Mouse (Mus musculus) adrenal gland, adult 18-20 months (tissue): ENCODE measurements around the gene Shank2. TPM values are rescaled to one million over a fixed set of nuclear protein-coding genes. Genes with fewer than 3 reads are reported as not detected.
A peak's percentile ranks its signal among the peaks of the same experiment; 100 is the strongest.

ENCODE experiments used
- DNase-seq, 2 experiments: peaks; one replicate each; pipeline ENCODE4 v3.0.0; 2021 to 2022; ENCODE audit warnings: low spot score in 2 of 2
- total RNA-seq, 2 experiments: library from RNA; stranded (reverse); gene quantifications; 1 replicate in 1 of 2; 2 replicates in 1 of 2; pipeline ENCODE4 v1.2.3; 2021

Shank2 gene
- total RNA-seq, 2 experiments from 2014 or later: 8.1 to 18.5 TPM

DNA sequence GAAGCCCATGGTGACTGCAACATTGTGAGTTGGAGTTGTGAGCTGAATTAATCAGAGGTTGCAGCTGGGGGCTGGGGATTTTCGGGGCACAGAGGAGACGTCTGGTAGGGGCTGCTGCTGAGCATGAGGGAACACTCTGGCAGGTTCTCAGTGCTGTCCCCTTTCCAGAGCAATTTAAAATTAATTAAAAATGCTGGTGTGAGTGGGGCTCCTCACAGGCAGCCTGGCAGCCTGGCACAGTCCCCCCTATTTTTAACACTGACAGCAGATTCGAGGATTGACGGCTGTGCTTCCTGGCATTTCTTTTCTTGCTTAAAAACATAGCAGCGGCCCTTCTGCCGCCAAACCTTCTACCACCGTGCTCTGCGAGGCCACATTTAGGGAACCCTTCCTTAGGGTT, 157.8 kb downstream of the Shank2 start:
- no peak for DNase-seq

DNA sequence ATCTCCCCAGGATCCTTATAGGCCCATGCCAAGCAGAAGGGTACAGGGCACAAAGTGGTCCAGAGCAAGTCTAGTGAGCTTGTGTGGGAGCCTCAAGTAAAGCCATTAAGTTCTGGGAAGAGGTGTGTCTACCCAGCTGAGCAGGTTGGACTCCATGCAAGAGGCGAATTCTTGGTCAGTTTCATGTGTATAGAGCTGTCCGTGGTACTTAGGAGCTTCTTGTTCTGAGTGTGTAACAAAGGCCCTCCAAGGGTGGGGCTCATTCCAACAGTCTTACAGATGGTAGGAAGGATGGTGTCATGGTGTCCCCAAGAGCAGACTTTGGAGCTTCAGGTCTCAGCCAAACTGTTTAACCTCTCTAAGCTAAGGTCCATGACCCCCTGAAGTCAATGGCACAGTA, 158.3 kb downstream of the Shank2 start:
- no peak for DNase-seq

GRCm38 (mm10) chr7:144160646-144161249, 159.0 kb downstream of the Shank2 start:
- DNase-seq: no peak

GRCm38 (mm10) chr7:144170272-144170671, 168.5 kb downstream of the Shank2 start:
- DNase-seq: no peak

DNA sequence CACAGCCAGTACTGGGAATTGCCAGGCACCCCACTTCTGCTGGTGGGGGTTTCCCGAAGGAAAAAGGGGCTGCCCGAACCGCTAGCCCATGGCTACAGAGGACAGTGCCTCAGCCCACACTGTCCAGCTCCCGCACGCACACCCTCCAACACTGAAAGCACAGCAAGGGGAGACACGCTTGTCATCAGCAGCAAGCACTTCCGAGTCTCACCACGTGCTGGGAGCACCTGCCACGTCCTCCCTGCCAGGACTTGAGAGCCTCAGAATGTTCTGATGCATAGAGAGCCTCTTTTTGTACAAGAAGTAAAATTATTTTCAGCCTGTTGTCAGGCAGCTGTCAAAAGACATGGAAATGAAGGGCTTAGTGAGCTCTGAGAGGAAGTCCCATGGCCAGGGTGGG, 169.0 kb downstream of the Shank2 start:
- no peak for DNase-seq

- no peak for DNase-seq
Observed at GRCm38 (mm10) chr7:144173869-144174268, 172.1 kb downstream of the Shank2 start.

GRCm38 (mm10) chr7:144174329-144174728, 172.6 kb downstream of the Shank2 start:
- no peak for DNase-seq

GRCm38 (mm10) chr7:144175025-144175424, 173.3 kb downstream of the Shank2 start:
- no peak for DNase-seq

DNA sequence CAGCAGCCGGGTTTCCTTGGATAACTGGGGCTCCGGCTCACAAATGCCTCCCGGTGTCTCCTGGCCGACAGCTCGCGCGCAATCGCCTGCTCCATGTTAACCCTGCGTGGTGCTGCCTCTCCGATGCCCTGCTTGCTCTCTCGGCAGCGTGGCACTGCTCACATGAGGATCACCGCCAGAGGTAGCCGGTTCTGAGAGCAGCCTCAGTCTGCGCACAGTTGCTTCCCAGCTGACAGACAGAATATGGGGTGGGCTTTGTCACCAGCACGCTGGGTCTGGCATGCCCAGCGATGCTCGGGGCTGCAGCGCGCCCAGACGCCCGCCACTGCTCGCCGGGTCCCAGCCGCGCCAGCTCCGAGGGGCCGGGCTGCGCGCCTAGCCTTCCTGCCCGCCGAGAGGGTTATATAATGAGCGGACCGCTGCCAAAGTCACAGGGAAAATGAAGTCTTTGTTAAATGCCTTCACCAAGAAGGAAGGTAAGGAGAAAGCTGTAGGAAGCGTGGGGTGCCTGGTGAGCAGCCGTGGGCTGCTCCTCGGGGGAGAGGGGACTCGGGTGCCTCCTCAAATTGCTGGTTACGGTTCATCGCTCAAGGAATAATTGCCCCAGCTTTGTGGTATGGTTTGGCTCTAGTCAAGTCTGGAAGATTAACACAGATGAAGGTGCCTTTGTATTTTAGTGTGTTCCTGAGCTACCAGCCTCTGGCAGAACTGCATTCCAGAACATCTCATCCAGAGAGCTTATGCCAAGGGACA, 173.9 kb downstream of the Shank2 start:
- DNase-seq: no peak

GRCm38 (mm10) chr7:144176234-144176730, 174.6 kb downstream of the Shank2 start:
- no peak for DNase-seq

DNA sequence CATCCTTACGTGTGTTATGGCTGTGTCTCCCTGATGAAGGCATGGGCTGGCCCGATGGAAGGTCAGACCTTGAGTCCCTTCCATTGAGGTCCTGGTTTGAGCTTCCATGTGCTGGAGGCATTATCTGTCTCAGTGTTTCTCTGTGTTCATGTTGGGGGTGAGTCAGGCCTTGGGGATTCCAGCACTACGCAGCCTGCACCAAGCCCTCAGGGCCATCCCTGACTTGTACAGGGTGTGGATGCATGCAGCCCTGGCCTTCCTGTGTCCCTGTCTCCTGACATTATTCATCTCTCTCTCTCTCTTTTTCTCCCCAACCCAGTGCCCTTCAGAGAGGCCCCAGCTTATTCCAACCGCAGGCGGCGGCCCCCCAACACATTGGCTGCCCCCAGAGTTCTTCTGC, 177.7 kb downstream of the Shank2 start:
- DNase-seq: peak in 1 of 2 experiments; percentile 26

DNA sequence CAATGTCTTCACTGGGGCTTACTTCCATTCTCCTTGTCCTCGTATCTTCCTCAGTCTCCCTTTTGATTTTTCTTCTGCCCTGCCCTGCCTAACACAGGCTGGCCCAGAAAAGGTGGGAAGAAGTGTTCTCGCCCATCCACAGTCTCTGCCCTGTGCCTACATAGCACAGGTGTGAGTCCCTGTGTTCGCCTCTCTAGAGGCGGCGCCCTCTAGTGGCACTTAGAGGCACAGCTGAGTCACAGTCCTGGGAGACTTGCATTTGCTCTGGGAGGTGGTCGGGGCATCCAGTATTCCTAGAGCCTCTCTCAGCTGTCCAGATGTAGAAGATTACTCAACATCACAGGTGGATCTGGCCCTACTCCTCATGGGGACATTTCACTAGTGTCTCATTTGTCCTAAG, 179.2 kb downstream of the Shank2 start:
- DNase-seq: peak; percentile 46 to 56

DNA sequence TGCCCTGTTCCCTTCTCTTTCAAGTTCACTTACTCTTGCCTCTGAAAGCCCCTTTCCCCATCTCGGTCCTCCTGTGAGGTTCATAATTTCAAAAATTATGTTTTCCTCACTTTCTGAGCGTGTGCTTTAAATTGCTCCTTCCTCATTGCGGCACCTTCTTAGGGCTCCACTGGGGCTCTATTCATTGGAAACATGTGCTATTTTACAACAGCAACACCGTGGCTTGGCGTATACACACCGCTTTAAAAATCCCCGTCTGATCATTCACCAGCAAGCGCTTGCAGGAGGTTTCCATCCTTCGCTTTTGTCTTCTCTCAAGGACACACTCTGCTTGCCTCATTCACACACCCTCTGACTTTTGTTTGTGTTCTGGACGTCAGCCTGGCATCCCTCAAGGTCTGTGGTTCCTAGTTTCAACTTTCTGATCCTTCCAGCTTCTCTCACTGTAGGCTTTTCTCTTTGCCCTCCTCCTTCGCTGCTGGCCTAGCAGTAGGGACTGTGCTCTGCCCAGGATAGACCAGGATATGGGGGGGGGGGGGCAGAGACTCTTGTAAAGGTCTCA, 186.2 kb downstream of the Shank2 start:
- DNase-seq: peak in 1 of 2 experiments; percentile 34

- no peak for DNase-seq
Observed at GRCm38 (mm10) chr7:144189446-144189845, 187.7 kb downstream of the Shank2 start.

GRCm38 (mm10) chr7:144198491-144198890, 196.8 kb downstream of the Shank2 start:
- peak in 1 of 2 experiments; percentile 28 for DNase-seq

DNA sequence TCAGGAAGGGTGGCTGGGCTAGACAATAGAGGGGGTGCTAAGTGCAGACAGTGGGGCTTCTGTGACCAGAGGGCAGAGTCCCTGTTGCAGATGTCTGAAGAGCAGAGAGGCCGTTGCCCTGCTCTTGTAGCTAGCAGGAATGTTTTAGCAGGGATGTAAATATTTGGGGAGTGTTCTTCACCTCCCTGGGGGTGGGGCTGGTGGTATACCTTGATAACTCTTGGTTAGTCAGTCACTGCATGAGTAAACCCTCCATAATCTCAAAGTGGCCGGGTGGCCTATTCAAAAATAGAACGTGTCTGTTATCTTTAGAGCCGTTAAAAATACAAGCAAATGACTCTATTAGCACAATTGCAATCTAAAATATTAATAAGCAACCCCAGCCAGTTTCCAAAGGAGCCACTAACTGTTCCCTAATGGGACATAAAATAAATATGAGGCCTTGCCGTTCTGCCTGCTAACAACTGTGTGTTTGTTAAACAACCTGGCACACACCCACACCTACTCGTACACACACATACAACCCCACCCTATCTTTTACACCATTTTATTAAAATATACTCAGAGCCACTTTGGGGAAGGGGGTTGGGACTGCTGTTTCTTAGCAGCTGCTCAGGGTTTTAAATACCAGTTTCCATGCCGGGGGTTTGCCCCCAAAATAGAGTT, 200.4 kb downstream of the Shank2 start:
- DNase-seq: no peak

GRCm38 (mm10) chr7:144204290-144204689, 202.6 kb downstream of the Shank2 start:
- DNase-seq: no peak

GRCm38 (mm10) chr7:144205161-144205560, 203.4 kb downstream of the Shank2 start:
- DNase-seq: no peak

DNA sequence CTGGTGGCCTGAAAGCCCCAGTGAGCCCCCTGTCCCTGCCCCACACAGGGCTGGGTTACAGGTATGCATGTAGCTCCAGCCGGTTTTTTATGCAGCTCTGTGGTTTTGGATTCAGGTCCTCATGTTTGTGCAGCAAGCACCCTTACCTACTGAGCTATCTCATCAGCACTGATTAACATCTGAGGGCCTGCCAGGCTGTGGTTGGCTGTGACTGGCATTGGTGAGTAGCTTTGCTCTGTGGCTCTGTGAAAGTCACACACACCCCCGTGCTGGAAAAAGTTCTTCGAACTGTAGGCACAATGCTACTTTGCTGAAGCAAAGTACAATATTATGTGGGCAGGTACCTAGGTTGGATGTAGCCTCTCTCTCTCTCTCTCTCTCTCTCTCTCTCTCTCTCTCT, 204.1 kb downstream of the Shank2 start:
- no peak for DNase-seq

DNA sequence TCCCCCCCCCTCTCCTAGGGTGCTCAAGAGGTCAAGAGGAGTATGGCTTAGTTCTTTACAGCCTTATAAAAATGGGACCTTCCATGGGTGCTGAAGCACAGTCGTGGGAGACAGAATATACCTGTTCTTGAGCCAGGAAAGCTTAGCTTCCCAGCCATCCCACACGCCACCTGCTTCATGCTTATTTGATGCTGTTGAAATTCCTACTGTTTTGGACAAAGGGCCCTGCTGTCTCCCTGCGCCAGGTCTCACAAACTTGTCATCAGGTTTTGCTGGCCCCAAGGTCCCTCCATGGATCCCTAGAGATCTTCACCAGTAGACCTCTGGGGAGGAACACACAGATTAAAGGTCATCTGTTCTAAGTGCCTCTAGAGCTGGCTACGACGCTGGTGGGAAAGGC, 204.5 kb downstream of the Shank2 start:
- no peak for DNase-seq

DNA sequence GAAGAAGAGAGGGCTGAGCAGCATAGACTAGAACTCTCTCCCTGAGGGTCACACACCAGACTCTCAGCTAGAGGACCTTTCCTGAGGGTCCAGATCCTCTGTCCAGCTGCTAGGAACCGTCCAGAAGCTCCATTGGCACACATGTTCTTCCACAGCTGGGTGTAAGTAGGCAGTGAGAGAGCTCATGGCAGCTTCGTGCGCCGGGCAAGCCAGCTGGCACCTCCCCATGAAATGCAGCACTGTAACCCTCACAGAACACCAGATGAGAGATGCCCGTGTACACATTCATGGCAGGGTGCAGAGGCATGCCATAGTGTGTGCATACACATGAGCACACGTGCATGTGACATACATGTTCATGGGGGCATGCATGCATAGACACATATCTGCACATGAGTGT, 205.4 kb downstream of the Shank2 start:
- no peak for DNase-seq

- peak; percentile 65 to 72 for DNase-seq
Observed at GRCm38 (mm10) chr7:144207849-144208248, 206.1 kb downstream of the Shank2 start.
